Mouse (Mus musculus): ENCODE results near the gene Wnt6.

Gene Wnt6

DNA sequence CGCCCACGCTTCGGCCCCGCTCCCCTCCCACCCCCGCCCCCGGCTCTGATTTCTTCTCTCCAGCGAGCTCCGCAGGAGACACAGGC, at the start of gene Wnt6:
TSS of gene Wnt6 (plus strand) at position 48 of the 86 bp plus-strand sequence.
- DNase-seq: no peak

DNA sequence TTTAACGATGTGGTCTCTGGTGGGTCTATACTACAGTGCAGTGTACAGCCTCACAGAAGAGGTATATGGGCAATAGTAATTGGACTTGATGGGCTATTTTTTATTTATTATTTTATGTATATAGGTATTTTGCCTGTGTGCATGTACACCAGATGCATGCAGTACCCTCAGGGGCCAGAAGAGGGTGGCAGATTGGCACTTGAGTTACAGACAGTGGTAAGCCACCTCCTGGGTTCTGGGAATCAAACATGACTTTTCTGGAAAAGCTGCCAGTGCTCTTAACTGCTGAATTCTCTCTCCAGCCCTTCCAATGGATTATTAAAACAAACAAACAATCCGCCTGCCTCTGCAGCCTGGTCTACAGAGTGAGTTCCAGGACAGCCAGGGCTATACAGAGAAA, 47.9 kb upstream of the Wnt6 start:
- peak; percentile 17 to 19 for DNase-seq

GRCm38 (mm10) chr1:74726114-74726513, 45.6 kb upstream of the Wnt6 start:
- no peak for DNase-seq

- no peak for DNase-seq
These were observed 45.0 kb upstream of the Wnt6 start for GRCm38 (mm10) chr1:74726674-74727073.

- no peak for DNase-seq
These were observed 43.2 kb upstream of the Wnt6 start for GRCm38 (mm10) chr1:74728446-74728845.

DNA sequence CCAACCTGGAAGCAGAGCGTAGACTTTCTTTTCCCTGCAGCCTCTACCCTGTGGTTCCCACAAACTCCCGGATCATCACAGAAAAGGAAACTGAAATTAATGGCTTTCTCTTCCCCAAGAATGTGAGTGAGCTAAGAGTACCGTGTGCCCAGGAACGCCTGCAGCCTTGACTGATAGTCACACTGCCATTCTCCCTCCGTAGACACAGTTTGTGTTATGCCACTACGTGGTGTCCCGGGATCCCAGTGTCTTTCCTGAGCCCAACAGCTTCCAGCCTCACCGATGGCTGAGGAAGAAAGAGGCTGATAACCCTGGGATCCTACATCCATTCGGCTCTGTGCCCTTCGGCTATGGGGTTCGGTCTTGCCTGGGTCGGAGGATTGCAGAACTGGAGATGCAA, 34.7 kb upstream of the Wnt6 start:
- DNase-seq: no peak

DNA sequence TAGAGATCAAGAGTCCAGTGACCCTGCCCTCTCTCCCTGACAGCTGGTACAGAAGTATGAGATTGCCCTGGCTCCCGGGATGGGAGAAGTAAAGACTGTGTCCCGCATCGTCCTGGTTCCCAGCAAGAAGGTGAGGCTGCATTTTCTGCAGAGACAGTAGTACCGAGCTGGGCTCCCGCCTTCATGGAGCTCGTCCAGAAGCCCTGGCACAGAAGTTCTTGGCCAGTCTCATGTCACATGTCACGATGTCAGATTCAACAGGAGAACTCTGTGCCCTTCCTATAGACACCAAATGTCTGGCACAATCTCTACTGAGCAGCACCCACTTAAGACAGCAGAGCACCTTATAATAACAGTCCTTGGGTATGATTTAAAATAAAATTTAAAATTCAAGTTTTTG, 34.2 kb upstream of the Wnt6 start:
- DNase-seq: no peak

GRCm38 (mm10) chr1:74740846-74741245, 30.8 kb upstream of the Wnt6 start:
- no peak for DNase-seq

GRCm38 (mm10) chr1:74747335-74747734, 24.4 kb upstream of the Wnt6 start:
- no peak for DNase-seq

DNA sequence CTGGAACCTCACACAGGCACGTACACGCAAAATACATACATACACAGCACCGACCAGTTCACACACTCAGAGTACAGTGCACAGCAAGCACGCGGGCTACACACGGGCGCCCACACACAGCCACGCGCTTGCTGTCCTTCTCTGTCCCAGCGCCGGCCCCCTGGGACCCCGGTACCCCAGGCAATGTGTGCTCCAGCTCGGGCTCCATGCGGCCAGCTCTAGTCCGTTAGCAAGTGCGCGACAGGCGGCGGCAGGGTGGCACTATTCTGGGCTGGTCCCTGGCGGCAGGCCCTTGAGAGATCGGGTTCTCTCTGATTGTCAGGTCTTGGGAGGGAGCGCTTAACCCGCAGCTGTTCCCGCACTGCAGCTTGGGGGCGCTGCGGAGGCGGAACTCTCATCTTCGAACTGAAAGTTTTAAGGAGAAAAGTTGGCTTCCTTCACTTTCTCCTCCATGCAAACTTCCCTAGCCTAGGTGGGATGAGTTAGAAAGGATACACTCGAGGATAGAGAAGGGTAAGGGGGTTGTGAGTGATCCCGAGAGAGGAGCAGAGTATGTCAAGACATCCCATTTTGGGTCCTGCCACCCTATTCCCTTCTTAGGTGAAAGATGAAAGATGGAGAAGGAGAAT, 22.9 kb upstream of the Wnt6 start, which contains the start of gene Prkag3:
TSS of gene Prkag3 (minus strand) at position 579 of the 629 bp plus-strand sequence.
- DNase-seq: peak; percentile 52 to 53

GRCm38 (mm10) chr1:74749301-74749700, 22.4 kb upstream of the Wnt6 start:
- DNase-seq: no peak

DNA sequence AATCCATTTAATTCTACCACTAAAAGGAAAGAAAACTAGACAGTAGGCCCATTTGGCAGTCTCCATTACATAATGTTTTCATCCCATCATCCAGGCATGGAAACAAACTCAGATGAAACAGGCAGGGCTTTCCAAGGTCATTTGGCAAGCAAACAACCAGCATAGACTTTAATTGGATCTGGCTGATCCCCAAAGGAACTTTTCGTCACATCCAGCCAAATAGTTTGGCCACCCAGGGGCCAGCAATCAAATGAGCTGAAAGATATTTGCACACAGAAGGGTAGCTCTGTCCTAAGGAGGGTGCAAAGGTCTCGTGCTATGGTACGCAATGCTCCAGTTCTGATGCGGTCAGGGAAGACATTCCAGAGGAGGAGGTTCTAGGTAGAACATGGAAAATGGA, 21.0 kb upstream of the Wnt6 start:
- DNase-seq: no peak

GRCm38 (mm10) chr1:74752150-74752549, 19.5 kb upstream of the Wnt6 start:
- DNase-seq: no peak

DNA sequence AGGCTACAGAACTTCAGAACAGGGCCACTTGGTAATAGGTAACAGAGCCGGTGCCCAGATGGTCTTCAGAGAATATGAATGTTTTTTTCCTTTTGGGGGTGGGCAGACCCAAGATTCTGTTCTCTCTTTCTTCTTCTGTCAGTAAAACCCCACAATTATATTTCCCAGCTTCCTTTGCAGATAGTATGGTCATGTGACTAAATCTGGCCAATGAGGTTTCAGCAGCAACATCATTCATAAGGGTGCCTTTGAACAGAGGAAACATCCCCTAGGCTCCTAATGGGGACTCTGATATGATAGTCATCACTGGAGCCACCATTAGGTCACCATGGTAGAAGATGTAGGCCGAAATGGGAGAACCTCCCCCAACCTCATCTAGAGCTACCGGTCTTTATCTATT, 18.9 kb upstream of the Wnt6 start:
- DNase-seq: no peak

DNA sequence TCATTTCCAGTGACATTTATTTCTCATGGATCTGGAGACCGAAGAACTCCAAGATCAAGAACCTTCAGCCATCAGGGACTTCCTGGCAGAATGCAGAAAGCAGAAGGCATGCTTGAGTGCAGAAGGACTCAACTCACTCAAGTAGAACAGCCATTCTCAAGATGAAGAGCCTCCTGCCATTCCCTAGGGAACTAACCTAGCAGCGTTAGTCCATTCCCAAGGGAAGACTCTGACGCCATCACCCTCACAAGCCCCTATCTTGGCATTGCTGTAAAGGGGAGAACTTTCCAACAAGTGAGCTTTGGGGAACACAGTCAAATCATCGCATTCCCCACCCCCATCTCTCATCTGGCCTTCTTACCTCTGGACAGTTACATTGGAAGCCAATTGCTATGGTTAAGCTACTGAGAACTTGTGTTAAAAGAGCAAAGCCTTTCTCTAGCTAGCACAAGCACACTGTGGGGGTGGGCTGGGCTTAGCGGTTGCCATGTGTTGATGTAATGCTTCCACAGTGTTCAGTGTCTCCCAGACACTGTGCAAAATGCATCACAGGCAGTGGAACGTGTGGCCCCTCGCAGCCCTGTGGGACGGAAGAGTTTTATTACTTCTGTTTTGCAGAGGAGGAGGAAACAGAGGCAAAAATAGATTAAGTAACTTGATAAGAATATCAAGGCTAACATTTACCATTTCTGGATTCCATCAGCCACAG, 18.3 kb upstream of the Wnt6 start:
- no peak for DNase-seq

DNA sequence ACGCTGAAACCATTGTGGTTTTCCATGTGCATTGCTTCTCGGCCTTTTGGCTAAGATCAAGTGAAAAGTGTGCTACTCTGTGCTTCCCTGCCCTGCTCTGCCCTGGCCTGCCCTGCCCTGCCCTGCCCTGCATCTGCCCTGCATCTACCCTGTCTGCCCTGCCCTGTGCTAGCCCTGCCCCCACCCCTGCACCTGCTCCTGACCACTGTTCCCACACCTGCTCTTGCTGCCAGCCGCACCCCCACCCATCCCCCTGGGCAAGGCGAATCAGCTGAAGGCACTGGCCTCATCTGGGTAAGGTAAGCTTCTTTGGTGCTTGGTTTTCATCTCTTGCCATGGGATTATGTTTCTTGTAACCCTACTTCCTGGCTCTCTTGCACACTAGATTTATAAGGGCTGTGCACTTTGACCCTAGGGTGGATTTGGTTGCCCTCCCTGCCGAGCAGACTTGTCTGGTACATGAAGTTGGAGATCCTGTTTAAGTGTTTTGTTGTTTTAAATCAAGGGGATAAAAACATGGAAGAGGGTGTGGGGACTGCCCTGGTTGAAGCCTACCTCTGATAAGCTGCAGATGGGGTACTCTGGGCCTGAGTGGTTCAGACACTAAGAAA, 17.4 kb upstream of the Wnt6 start:
- DNase-seq: peak; percentile 26 to 56

- DNase-seq: no peak
These were observed 11.9 kb upstream of the Wnt6 start for GRCm38 (mm10) chr1:74759773-74760172.

GRCm38 (mm10) chr1:74763081-74763480, 8.6 kb upstream of the Wnt6 start:
- peak; percentile 59 to 60 for DNase-seq

- no peak for DNase-seq
These were observed 795 bp upstream of the Wnt6 start for GRCm38 (mm10) chr1:74770727-74771466.

- no peak for DNase-seq
These were observed 236 bp upstream of the Wnt6 start for GRCm38 (mm10) chr1:74771467-74771844.

DNA sequence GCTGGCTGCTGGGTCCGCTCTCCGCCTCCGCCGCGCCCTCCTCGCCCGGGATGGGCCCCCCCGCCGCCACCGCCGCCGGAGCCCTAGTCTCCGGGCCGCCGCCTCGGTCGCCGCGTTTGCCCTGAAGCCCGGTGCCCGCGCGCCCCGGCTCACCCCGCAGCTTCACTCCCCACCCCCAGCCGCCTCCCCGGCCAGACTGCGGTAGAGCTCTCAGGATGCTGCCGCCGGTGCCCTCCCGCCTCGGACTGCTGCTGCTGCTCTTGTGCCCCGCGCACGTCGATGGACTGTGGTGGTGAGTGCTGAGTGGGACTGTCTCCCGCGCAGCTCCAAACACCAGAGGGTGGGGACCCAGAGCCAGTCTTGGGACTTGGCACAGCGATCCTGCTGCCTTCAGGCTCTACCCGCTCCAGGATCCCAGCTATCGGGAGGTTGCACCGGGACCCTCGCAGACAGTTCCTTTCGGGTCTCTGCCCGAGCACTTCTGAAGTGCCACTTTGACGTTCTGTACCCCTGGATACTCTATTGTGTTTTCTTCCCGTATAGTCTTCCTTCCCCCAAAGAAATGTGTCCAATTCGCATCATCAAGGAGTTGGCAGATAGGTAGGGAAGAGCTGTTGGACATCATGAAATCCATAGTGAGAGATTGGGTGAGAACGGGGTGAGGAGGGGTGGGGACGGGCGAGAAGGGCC, 384 bp downstream of the Wnt6 start:
- no peak for DNase-seq

DNA sequence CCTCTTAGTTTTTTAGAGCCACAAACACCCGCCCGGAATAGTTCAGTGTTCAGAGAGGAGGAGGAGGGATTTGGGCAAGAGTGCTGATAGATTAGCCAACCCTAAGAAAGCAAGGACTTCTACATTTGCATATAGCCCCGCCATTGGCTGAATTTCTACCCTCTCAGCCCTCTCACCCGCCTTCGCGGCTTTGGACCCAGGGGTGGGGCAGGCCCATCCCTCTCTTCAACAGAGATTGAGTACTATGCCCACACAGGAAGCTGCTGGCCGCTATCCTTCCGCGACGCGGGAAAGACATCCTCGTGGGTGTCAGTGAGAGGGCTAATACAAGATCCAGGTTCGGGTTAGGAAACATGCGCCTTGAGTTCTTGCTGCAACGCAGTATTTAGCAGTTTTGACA, 1.4 kb downstream of the Wnt6 start:
- peak; percentile 55 to 64 for DNase-seq

DNA sequence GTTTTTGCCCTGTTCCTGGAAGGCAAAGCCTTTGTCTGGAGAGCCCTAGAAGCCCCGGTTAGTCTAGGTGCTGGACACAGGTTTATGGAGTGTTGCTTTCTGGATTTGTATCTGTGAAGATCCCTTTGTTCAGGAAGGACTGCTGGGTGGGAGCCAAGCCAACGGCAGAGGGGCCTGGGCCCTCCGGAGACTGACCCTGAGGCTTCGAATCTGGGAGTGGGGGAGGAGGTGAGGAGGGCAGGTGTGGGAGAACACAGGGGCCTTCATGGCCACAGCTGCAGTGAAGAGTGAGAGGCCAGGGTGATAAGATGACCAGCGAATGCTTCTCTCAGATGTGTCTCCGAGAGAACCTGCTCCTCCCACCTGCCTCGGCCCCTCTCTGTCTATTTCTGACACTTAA, 2.4 kb downstream of the Wnt6 start:
- no peak for DNase-seq

DNA sequence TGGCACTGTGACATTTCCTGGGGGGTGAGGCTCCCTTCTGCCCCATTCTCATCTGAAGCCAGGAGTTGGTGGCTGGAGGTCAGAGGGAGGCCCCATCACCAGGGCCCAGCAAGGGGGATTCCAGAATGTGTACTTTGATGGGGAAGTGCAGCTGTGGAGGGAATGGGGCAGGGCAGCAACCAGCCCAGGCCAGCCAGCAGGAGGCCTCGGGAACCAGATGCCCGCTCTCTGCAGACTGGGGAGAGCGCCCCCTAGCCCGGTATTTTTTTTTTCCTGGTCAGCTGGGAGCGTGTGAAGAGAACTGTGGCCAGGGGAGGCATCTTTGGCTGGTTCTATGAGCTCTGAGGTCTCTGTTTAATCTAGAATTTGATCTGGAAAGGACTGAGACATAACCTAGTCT, 4.1 kb downstream of the Wnt6 start:
- no peak for DNase-seq

Measured in thymus, postnatal 36 days (tissue).